Mouse (Mus musculus) embryo, embryonic 9.5 days (tissue): ENCODE measurements around the gene Insig1.

Experiments
- DNase-seq: peaks from one replicate; pipeline ENCODE4 v3.0.0-alpha.2; 2017; ENCODE audit errors: extremely low spot score

The Insig1 gene

DNA sequence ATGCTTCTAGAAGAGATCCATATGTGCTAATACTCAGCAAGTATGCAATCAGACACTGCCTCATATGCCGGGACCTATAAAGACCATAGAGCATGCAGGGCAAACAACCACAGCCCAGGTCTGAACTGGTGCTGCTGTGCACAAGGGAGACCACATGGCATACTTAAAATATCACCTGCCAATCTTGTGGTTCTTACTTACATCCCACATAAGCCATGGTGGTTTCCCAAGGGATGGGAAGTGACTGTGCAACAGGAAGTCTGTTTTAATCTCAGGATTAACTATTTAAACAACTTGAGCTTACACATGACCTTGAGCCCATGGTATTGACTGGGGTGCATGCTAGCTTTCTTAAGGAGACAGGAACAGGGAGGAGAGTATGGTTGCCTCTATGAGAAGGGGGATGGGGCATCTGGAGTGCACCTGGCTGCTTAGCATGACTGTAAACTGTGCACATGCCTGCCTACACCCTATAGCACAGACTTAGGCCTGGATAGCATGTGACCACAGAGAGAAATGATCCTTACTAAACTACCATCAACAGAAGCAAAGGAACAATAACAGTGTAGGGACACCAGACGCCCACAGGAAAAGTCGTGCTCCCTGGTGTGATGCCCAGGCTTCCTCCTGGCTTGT, 7.1 kb upstream of the Insig1 start:
- no peak for DNase-seq

DNA sequence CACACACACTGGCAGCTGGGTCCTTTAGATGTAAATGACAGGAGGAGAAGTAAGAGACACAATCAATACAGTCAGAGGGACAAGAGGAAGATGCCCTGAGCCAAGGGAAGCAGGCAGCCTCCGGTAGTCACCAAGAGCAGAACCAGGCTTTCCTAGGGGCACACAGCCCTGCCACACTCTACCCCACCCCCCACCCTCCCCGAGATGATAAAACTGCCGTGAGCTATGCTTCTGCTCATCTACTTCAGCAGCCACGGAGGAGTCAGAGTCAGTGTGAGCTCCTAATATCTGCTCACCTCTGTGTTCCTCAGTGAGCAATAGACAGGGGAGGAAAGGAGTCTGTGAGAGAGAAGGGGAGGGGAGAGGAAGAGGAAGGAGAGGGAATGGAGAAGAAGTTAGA, 5.9 kb upstream of the Insig1 start:
- DNase-seq, result no peak

DNA sequence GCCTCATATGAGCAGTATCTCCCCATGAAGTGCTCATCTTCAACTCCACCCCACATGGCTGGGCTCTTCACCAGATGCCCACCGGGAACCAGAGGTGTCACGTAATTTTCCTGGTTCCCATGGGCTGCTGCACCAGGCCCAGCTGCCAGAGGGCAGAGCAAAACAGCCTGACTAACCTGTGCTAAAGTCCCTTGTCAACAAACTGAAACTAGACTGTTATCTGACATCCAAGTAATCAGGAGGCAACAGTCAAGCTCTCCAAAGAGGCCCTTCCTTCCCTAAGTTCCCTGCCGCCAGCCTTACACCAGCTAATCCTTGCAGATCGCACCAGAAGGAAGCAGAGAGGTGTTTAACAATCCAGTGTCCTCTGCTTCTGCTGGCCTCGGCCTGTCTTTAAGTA, 4.9 kb upstream of the Insig1 start:
- no peak for DNase-seq

DNA sequence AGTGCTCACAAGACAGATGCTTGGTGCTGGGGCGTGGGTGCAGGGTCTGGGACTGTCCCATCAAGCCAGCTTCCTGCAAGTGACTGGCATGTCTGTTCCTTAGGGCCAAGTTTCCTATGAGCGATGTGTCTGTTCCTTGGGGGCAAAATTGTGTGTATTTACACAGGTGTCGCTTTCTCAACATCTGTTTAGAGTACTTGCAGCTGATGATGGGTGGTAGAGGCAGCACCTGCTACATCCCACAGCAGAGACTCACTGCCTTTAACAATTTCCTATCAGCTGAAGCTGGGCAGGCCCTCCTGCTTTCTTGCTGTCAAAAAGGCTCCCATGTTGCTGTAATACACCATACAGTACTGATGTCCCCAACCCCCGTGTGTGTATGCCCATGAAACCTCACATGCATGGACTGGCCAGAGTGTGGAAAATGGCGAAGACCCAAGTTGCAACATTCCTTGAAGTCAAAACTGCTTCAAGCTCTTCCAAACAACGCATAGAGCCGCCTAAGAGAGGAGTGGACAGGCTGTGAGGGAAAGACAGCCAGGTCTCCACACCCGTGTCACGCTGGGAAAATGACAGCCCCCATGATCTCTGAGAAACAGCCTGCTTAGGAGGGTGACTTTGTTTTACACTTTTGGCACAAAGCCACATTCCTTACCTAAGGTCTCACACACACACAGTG, 875 bp upstream of the Insig1 start:
- DNase-seq, result no peak

DNA sequence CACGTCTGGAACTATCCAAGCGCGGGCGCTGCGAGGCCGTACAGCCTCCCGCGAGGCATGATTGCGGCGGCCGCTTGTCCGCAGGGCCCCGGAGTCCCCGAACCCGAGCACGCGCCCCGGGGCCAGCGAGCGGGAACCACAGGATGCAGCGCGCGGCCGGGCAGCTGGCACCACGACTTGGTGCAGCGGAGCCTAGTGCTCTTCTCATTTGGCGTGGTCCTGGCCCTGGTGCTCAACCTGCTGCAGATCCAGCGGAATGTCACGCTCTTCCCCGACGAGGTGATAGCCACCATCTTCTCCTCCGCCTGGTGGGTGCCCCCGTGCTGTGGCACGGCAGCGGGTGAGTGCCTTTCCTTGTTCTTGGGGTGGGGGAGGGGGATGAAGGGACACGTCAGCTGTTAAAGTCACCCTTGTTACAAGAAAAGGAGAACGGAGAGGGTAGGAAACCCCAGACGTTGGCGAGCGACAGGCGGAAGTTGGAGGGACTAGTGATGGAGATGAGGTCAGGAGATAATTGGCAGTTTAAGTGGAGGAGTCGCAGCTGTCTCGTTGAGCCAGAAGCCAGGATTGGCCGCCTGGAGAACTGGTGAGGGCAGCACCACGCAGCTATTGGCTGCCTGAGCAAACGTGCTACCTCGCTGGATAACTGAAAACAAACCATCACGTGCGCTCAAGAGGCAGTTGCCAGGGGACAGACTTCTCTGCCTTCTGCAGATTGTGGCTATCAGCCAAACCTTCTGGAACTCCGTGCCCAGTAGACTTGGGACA, 477 bp downstream of the Insig1 start:
- peak; percentile 81 for DNase-seq

DNA sequence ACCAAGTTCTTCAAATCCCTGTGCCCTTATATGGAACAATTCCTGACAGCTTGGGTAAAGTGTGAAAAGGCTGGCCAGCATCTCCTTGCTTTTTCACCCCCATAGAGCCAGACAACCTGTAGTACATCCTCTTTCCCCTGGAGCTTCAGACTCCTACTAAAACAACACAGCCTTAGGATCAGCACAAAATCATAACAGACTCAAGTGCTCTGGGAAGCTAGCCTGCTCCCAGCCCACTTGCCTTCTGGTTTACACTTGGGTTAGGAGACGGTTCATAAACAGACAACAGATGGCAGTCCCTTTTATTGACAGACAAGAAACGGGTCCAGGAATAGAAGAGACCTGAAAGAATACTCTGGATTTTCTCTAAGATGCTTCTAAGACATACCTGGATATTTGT, 8.3 kb downstream of the Insig1 start:
- DNase-seq, result no peak

DNA sequence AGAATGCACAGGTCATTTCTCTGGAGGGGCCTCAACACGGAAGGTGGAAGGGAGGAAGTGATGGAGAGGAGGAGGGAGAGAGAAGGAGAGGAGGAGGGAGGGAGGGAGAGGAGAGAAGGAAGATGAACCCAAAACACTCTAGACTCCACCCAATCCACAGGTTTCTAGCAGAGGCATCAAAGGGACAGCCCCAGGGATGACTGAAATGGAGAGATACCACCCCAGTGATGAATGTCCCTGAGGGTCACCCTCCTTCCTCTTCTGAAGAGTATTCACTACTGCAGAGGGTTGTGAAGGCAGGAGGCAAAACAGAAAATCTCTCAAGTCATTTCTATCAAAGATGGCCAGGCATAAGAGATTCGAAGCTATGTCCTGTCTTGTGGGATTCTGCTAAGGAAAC, 10.0 kb downstream of the Insig1 start:
- DNase-seq, result no peak

DNA sequence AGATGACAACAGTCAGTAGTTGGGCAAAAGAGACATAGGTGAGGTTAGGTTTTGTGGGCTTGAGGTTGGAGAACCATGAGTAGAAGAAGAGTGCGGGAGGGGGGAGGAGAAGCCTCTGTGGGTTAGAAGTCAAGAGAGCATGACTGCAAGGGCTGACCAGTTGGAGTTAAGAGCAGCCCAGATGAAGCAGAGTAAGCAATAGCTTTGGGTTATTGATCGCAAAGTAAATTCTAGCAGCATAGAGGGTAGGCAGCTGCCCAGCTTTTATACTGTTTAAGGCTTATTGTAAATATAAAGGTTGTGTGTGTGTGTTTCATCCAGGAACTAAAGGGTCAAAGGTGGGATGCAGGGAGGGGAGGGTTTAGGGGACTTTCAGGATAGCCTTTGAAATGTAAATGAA, 10.7 kb downstream of the Insig1 start:
- no peak for DNase-seq

DNA sequence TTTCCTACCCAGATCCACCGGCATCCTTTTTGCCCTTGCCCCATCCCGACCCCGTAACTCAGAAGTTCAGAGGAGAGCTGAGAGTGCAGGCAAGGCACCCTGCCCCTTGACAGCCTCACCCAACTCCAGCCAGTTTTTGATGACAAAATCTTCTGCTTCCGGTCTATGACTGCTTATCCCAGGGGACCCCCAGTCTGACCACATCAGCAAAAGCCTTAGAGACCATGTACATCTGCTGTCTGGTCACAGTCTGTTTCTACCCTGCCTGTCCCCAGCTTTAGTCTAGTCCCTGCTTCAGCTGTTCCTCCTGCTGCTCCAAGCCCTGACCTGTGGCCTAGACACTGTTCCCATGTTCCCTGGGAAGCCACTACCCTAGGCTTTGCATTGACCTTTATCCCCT, 11.1 kb downstream of the Insig1 start:
- no peak for DNase-seq

DNA sequence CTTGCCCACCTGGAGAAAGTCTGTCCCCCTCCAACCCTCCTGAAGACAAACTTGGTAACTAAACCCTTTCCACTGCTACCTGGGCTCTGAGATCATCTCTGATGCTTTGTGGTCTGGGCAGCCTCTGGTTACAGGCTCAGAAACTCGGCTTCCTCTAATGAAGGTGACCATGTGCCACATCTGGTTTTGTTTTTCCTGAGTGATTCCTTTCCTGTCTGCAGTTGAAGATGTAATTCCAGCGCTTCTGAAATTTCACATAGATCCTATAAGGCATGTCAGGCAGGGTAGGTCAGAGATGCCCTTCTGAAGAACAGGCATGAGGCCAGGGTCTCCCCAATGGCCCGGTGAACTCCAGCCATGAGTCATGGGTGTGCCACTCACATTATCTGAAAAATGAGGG, 11.6 kb downstream of the Insig1 start:
- DNase-seq, result no peak

DNA sequence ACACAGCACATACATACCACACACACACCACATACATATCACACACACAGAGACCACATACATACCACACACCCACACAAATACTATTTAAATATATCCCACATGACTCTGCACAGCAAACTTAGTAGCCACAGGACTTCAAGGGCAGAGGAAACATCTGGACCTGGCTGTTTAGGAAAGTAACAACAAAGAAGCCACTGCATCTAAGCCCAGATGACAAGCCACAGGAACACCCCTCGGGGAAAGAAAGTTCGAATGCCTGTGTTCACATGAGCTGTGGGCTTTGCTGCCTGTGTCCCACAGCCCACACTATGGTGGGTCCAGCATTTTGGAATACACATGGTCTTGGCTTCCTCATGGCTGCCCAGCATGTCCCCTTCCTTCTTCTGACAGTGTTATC, 13.6 kb downstream of the Insig1 start:
- DNase-seq, result no peak

DNA sequence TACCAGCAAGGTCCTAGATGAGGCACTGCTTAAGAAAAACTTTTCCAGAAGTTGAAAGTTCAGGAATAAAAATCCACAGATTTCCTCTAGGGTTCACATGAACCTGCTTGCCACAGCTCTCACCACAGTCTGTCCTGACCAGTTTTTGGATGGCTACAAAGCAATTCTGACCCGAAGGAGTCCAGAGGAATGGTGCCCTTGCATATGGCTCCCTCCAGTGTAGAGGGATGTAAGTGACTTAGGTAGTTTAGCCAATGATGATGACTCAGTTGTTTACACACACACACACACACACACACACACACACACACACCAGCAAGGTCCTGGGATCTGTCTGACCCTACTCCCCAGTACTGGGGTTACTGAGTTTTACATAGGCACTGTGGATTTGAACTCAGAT, 19.4 kb downstream of the Insig1 start:
- no peak for DNase-seq

DNA sequence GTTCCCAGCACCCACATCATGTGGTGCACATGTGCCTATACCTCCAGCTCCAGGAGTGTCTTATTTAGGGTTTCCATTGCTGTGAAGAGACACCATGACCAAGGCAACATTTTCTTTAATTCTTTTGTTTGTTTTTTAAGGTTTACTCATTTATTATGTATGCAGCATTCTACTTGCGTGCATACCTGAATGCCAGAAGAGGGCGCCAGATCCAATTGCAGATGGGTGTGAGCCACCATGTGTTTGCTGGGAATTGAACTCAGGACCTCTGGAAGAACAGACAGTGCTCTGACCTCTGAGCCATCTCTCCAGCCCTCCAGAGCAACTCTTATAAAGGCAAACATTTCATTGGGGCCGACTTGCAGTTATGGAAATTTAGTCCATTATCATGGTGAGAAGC, 21.2 kb downstream of the Insig1 start:
- no peak for DNase-seq

DNA sequence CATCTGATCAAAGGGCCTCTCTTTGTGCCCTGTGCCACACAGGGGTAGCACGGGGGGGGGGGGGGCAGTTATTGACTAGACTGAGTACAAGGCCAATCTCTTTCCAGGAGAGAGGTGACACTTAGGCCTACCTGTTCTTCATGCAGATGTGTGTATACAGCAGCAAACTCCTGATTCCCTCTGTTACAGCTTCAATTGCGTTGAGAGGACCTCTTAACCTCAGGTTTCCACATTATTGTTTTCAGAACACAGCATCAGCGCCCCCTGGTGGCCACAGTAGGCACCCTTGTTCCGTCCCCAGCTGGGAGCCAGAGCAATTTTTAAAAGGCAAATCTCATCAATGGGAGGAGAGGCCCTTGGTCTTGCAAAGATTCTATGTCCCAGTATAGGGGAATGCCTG, 22.7 kb downstream of the Insig1 start:
- DNase-seq, result peak; percentile 74

DNA sequence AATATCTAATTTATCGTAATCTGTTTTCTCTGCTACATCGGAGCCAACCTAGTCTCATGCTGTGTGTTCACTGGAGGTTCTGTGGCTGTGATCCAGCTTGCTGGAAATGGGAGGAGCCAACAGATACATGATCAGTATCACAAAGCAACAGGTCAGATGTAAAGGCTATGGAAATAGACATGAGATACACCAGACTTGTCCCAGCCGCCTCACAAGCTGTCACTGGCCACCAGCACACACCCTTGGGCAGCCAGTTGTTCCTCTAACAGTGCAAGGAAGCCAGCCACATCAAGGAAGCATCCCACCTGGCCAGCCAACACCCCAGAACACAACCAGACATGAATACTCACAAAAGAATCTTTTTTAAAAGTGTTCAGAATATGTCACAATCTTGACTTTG, 23.2 kb downstream of the Insig1 start:
- no peak for DNase-seq

DNA sequence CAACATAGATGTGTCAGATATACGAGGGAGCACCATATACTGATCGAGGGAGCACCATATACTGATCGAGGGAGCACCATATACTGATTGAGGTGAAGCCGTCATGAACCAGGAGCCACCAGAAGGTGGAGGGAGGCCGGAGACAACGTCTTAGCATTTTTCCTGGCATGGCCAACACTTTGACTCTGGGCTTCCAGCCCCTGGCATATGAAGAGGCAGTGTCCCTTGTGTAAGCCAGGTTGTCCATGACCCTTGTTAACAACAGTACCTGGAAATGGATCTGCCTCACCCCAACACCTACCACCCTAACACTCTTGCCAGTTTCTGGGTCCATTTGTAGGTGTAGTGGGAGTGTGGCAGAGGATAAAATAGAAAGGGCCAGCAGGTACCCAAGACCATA, 23.7 kb downstream of the Insig1 start:
- no peak for DNase-seq

DNA sequence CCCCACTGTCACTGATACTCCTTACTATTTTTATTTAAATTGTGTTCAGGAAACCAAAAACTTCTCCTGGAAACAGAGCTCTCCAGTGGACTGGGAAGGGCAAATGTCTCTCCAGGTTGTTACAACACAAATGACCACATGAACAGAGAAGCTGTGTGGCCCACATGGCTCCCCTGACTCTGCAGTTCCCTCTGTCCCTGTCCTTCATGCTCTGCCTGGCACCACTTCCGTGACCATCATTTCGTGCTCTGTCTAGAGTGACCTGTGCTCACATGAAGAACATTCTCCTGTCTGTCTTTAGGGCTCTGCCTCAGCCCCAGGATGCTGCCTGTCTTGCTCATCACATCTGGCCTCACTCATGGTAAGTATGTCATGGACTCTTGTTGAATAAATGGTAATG, 24.5 kb downstream of the Insig1 start:
- no peak for DNase-seq

DNA sequence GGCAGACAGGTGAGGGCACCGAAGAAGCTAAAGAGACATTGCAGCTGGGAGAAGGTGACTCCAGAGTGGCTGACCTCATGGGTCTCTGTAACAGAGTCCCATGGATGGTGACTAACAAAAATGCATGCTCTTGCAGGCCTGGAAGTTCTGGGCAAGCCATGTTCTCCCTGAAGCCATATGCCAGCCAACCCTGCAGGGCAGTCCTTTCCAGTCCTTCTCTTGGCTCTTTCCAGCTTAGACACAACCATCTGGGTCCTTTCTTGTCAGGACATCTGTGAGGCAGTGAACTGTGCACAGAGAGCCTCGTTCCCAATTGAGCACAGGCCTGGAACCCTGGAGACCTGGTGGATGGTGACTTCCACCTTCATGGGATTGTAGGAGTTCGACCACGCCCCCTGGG, 35.8 kb downstream of the Insig1 start:
- DNase-seq, result no peak

DNA sequence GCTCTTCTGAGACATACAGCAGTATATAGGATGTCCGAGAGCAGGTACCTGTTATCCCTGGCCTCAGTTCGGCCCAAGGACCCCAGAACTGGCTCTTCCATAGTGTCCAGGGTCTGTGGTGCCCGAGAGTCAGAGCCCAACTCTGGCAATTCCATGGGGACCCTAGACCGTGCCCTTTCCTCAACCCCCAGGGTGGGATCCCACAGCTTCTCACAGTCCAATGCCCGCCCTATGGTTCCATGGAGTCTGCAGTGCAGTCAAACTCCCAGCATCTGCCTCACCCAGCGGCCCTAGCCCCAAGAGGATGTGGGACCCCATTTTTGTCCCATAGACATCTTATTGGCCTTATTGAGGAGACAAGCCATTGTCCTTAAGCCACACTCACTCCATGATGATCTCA, 36.8 kb downstream of the Insig1 start:
- DNase-seq, result no peak

DNA sequence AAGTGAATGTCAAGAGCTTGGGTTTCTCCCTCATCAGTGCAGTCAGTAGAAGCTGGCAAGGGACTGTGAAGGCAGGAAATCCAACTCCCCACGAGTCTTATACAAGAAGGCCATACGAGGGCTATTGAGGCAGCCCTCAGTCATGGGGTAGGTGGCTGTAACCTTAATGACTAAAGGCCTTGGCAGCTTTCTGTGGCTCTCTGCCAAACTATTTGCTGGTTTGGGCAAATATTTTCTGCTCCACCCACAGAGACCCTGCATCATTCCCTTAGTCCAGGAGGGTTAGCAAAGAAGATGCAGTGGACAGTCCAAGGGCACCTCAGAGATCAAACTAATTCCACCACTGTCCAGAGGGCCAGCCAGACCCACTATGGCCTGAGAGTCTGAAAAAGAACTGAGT, 39.7 kb downstream of the Insig1 start:
- no peak for DNase-seq

DNA sequence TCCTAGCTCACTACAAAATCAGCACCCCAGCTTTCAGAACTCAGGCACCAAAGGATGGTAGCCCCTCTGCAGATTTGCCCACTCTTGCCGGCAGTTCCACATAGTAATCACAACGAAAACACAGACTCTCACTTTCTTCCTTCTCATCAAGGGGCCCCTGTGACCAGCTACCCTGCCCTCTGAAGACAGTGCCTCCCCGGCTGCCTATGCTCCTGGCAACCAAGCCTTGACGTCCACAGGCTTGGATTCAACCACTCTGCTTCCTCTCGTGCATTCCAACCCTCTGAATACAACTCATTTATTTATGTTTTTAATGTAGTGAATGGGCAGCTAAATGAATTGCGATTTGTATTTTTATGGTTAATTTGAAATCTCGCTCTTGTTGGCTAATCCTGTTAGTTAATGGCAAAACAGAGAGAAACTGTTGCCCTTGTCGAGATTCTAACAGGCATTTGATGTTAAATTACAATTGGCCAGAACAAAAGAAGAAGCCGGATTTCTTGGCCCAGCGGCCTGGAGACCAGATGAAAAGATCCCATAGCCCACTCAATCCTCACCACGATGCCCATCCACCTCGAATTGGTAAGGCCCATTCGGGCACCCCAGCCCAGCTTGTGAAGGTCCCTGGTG, 46.2 kb downstream of the Insig1 start:
- peak; percentile 17 for DNase-seq

DNA sequence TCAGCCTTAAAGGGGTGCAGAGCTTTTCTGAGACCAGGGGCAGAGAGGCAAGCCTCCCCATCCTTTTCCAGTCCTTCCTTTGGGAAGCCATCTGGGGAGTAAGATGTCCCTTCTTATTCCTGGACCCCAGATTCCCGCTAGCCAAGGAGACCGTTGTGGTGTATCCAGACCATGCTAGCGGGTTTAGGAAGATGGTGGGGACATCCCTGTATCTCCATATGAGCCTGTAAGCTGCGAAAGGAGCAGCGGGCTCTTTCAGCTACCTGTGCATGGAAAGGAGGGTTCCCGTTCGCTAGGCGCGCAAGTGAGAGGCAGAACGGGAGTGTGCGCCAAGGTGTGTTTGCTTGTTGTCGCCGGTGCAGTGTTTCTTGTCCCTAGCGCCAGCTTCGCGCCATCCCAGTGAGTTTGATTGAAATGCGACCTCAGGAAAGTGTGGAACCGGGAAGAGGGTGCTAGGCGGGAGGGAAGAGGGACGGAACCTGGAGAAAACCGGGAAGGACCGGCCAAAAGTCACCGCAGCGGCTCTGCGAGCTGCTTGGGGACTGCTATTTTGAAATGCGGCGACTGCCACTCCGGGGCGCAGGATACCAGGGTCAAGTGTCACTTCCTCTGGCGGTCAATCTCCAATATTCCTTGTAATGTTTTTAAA, 46.8 kb downstream of the Insig1 start:
- peak; percentile 75 for DNase-seq
